Mouse (Mus musculus) heart, embryonic 14.5 days (tissue): ENCODE results near the gene Specc1l. TPM values are rescaled to one million over a fixed set of nuclear protein-coding genes. Genes with fewer than 3 reads are reported as not detected.
A peak's percentile ranks its signal among the peaks of the same experiment; 100 is the strongest.

Source experiments
- ATAC-seq: fragments of 200-750 bp; cut with Nextera tagmentation; 2 replicates; pipeline ENCODE4 v1.8.0; 2017; ENCODE audit warnings: low read depth, moderate TSS enrichment; ENCODE audit not compliant: insufficient number of reproducible peaks, insufficient read depth, low FRiP score
- H3K27ac ChIP-seq, 2 experiments: fragments of 200-500 bp in 1 of 2; fragments of 300-500 bp in 1 of 2; sonication (generic) in 1 of 2; replicated peaks in 1 of 2; 2 replicates each; pipeline ENCODE4 v1.5.1; 2012 to 2014; ENCODE audit warnings: low read depth in 2 of 2, low read length in 2 of 2, control low read depth in 1 of 2, mild to moderate bottlenecking in 1 of 2, mixed read lengths in 1 of 2; ENCODE audit not compliant: control insufficient read depth in 1 of 2, insufficient read depth in 1 of 2
- H3K27me3 ChIP-seq: fragments of 300-500 bp; sonication (generic); 2 replicates; pipeline ENCODE4 v1.6.1; 2014; ENCODE audit warnings: mild to moderate bottlenecking, low read length, control low read depth; ENCODE audit not compliant: control insufficient read depth, insufficient read depth
- H3K36me3 ChIP-seq: fragments of 300-500 bp; sonication (generic); 2 replicates; pipeline ENCODE4 v1.6.1; 2014; ENCODE audit warnings: mild to moderate bottlenecking, control low read depth, low read length, mixed read lengths; ENCODE audit not compliant: control insufficient read depth, insufficient read depth
- H3K4me1 ChIP-seq, 2 experiments: fragments of 200-500 bp in 1 of 2; fragments of 300-500 bp in 1 of 2; sonication (generic) in 1 of 2; 2 replicates each; pipeline ENCODE4 v1.6.1; 2012 to 2014; ENCODE audit warnings: low read length in 2 of 2, control low read depth in 1 of 2, mixed read lengths in 1 of 2; ENCODE audit not compliant: control insufficient read depth in 2 of 2, insufficient read depth in 2 of 2
- H3K4me2 ChIP-seq: fragments of 300-500 bp; sonication (generic); 2 replicates; pipeline ENCODE4 v1.6.1; 2014; ENCODE audit warnings: mild to moderate bottlenecking, low read length
- H3K4me3 ChIP-seq, 2 experiments: fragments of 200-500 bp in 1 of 2; fragments of 300-500 bp in 1 of 2; sonication (generic) in 1 of 2; 2 replicates each; pipeline ENCODE4 v1.5.1; 2012 to 2014; ENCODE audit warnings: low read length in 2 of 2, mild to moderate bottlenecking in 2 of 2, control low read depth in 1 of 2, low read depth in 1 of 2, moderate library complexity in 1 of 2; ENCODE audit not compliant: control insufficient read depth in 1 of 2, insufficient read depth in 1 of 2
- H3K9ac ChIP-seq: fragments of 300-500 bp; sonication (generic); 2 replicates; pipeline ENCODE4 v1.6.1; 2014; ENCODE audit warnings: mild to moderate bottlenecking, low read length
- H3K9me3 ChIP-seq: fragments of 300-500 bp; sonication (generic); 2 replicates; pipeline ENCODE4 v1.6.1; 2016; ENCODE audit warnings: low read length, control low read depth; ENCODE audit not compliant: control insufficient read depth
- WGBS: fragments of 180-500 bp; shearing (Covaris S2); extraction: QIAGEN DNeasy Blood & Tissue Kit; methylation state at CpG from one replicate; pipeline ENCODE4 v1.1.7; 2014; 5-methylcytosine and 5-hydroxymethylcytosine counted together
- polyA plus RNA-seq: library from polyadenylated mRNA; unstranded; fragments of >200 nt; fragmentation: Nextera tagmentation; extraction: Ambion mirVana; gene quantifications from 2 replicates; pipeline ENCODE4 v1.2.1, GENCODE M21; 2014

The Specc1l gene
- 16.1 and 16.7 TPM in 2 replicates for polyA plus RNA-seq

GRCm38 (mm10) chr10:75211807-75212645, at the start of gene Specc1l:
TSS of gene Specc1l (plus strand) at chr10:75212073.
- peaks cover 3 to 9% of the 10 kb centered on the region in 2 experiments for H3K4me1 ChIP-seq
- peak; percentile 99 for ATAC-seq
- no peaks in the 10 kb centered on the region for H3K27me3 ChIP-seq
- peak within 1 kb of the TSS; percentile 97 for H3K27ac ChIP-seq
- peak within 1 kb of the TSS; percentile 62 for H3K4me3 ChIP-seq
- H3K9me3 ChIP-seq = no peaks in the 10 kb centered on the region
- peak within 1 kb of the TSS; percentile 81 for H3K9ac ChIP-seq
- H3K36me3 ChIP-seq = no peaks in the 10 kb centered on the region
- peak within 1 kb of the TSS; percentile 65 for H3K4me2 ChIP-seq
- under 1% methylated on average over 65 of the region's 80 CpGs for WGBS

GRCm38 (mm10) chr10:75165825-75166481, 45.9 kb upstream of the Specc1l start:
- H3K36me3 ChIP-seq = peaks cover 45% of the 10 kb centered on the region
- no peak for ATAC-seq
- H3K9me3 ChIP-seq = no peaks in the 10 kb centered on the region
- H3K4me1 ChIP-seq = peaks cover 11 to 12% of the 10 kb centered on the region in 2 experiments
- H3K9ac ChIP-seq = no peak overlapping the region
- H3K27me3 ChIP-seq = no peaks in the 10 kb centered on the region
- no peak overlapping the region for H3K4me3 ChIP-seq
- H3K27ac ChIP-seq = no peak overlapping the region
- H3K4me2 ChIP-seq = no peak overlapping the region
- 59% methylated on average over 10 of the region's 10 CpGs for WGBS

- Histone ChIP-seq H3K36me3 (peaks cover 46% of the 10 kb centered on the region), H3K9ac (no peak overlapping the region), H3K4me2 (no peak overlapping the region), H3K4me3 (no peak overlapping the region), H3K4me1 (peaks cover 15 to 16% of the 10 kb centered on the region in 2 experiments), H3K27ac (no peak overlapping the region), H3K9me3 (no peaks in the 10 kb centered on the region), H3K27me3 (no peaks in the 10 kb centered on the region)
- WGBS = 76% methylated on average over 4 of the region's 4 CpGs
- ATAC-seq = no peak
Observed at GRCm38 (mm10) chr10:75166601-75167000, 45.3 kb upstream of the Specc1l start.

DNA sequence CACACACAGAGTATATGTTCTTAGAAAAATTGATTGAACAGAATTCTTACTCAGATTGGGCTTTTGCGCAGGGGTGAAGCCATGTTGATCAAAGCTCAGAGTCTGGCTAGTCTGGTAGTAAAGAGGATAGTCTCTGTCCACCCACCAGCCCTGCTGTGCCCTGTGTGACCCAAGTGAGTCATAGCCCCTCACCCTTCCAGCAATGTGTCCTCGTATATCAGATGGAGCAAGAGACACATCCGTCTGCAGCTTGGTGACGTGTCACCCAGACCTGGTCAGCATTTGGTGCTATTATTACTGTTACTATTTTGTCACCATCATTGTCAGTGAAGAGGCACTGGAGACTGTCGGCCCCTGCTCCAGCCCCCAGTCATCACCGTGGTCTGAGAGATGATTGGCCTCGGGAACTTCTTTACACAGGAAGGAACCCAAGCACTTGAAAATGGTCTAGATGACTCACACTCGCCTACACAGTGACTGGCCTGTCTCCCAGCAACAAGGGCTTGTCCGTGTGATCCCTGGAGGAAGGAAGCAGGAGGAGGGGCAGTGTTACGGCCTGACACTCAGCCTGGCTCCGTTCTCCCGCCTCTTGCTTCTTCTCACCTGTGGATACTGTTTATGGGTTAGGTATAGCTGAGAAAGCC, 41.5 kb upstream of the Specc1l start:
- Histone ChIP-seq H3K4me1 (peaks cover 37 to 42% of the 10 kb centered on the region in 2 experiments), H3K27ac (peak overlapping the region; percentile 71 to 75), H3K27me3 (no peaks in the 10 kb centered on the region), H3K4me2 (peak overlapping the region; percentile 50), H3K9ac (peak overlapping the region; percentile 36; the same call in 1 of the 2 replicates), H3K36me3 (peaks cover 23% of the 10 kb centered on the region), H3K9me3 (no peaks in the 10 kb centered on the region), H3K4me3 (peak overlapping the region in 1 of 2 experiments; percentile 10; a peak in 1 of 4 replicates)
- 15% methylated on average over 12 of the region's 12 CpGs for WGBS
- ATAC-seq = peak; percentile 77

GRCm38 (mm10) chr10:75173056-75173455, 38.8 kb upstream of the Specc1l start:
- Histone ChIP-seq H3K4me1 (peaks cover 37 to 42% of the 10 kb centered on the region in 2 experiments), H3K27ac (peak overlapping the region; percentile 89 to 93), H3K27me3 (no peaks in the 10 kb centered on the region), H3K9ac (peak overlapping the region; percentile 35; the same call in 1 of the 2 replicates), H3K4me2 (peak overlapping the region; percentile 63; the same call in 1 of the 2 replicates), H3K9me3 (no peaks in the 10 kb centered on the region), H3K4me3 (no peak overlapping the region), H3K36me3 (peaks cover 35% of the 10 kb centered on the region)
- WGBS = 30% methylated on average over 8 of the region's 8 CpGs
- ATAC-seq = no peak

DNA sequence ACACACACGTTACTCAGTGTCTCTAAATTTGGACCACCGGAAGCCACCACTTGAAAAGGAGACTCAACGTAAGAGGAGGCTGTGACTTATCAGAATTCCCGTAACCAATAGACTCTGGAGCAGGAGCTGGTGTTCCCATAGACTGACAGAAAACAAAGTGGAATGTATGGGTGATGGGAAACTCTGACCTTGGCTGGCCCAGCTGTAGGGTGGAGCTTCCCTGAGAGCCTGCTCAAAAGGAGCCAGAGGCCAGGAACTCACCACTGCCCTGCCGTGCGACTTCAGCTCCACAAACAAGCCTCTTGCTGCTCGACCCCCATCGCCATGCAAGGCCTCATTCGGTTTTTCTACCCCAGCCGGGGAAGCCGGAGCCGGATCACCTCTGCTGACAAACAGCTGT, 38.2 kb upstream of the Specc1l start:
- peak; percentile 64 for ATAC-seq
- no peaks in the 10 kb centered on the region for H3K27me3 ChIP-seq
- no peaks in the 10 kb centered on the region for H3K9me3 ChIP-seq
- peak overlapping the region; percentile 64 for H3K9ac ChIP-seq
- peak overlapping the region; percentile 89 to 93 for H3K27ac ChIP-seq
- peak overlapping the region; percentile 21 to 30 for H3K4me3 ChIP-seq
- H3K4me2 ChIP-seq = peak overlapping the region; percentile 63
- 14% methylated on average over 12 of the region's 12 CpGs for WGBS
- H3K36me3 ChIP-seq = peaks cover 37% of the 10 kb centered on the region
- peaks cover 37 to 42% of the 10 kb centered on the region in 2 experiments for H3K4me1 ChIP-seq

GRCm38 (mm10) chr10:75176494-75176893, 35.4 kb upstream of the Specc1l start:
- peaks cover 60% of the 10 kb centered on the region for H3K36me3 ChIP-seq
- H3K27ac ChIP-seq = peak overlapping the region in 1 of 2 experiments; percentile 41; a peak in 1 of 4 replicates
- peaks cover 22 to 26% of the 10 kb centered on the region in 2 experiments for H3K4me1 ChIP-seq
- no peaks in the 10 kb centered on the region for H3K9me3 ChIP-seq
- no peak for ATAC-seq
- H3K9ac ChIP-seq = no peak overlapping the region
- WGBS = 70% methylated on average over 8 of the region's 8 CpGs
- no peak overlapping the region for H3K4me2 ChIP-seq
- no peaks in the 10 kb centered on the region for H3K27me3 ChIP-seq
- H3K4me3 ChIP-seq = no peak overlapping the region
